Mouse (Mus musculus) testis, postnatal 10 days (tissue): ENCODE results near the gene Eri2.
"Not testable (repeated sequence)": the region's sequence is repeated elsewhere in the genome, so short reads cannot be mapped to it uniquely, and the experiment has no call there.

ENCODE experiments used
- DNase-seq: peaks from one replicate; pipeline ENCODE4 v3.0.0; 2021; ENCODE audit warnings: low spot score

The Eri2 gene

DNA sequence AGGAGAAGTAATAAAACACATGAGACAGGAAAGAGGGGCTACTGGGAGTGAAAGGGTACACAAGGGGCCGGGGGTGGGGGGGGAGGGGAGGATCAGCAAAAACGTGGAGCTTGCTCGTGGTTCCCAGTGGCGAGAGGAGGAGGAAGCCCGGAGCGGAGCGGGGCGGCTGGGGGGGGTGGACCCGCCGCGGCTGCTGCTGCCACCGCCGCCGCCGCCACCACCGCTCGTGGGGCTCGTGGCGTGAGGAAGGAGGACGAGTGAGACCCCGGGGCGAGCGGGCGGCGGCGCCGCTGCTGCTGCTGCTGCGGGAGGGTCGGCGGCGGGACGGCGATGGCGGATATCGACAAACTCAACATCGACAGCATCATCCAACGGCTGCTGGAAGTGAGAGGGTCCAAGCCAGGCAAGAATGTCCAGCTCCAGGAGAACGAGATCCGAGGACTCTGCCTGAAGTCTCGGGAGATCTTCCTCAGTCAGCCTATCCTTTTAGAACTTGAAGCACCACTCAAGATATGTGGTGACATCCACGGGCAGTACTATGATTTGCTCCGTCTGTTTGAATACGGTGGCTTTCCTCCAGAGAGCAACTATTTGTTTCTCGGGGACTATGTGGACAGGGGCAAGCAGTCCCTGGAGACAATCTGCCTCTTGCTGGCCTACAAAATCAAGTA is 53.9 kb downstream of the Eri2 start:
- DNase-seq: not testable (repeated sequence)

DNA sequence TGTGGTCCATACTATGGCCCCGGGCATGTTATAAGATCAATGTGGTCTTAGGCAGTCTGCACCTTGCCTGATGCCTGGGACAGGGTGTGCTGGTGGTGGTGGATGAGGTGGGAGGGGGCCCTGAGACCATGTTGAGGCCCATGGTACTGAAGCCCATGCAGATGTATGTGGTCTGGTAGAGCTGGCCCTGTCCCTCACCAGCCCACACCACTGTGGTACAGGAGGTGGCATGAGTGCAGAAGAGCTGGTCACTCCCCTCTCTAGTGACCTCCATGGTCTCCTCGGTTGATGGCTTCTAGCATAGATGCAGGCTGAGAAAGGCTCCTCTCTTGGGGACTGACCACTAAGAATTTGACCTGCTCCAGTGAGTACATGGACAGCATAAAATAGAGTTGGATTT is 55.0 kb downstream of the Eri2 start:
- no peak for DNase-seq

DNA sequence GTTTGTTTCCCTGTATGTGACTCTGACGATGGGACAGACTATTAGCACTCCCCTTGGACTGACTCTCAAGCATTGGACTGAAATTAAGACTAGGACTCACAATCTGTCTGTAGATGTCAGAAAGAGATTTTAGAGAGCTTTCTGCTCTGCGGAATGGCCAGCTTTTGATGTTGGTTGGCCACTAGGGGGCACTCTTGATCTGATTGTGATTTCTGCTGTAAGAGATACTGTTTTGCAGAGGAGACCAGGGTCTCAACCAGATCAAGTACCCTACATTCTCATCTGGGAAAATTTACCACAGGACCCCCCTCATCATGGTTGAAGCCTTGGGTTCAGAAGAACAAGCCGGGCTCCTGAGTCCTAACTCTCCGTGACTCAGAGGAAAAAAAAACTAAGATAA is 62.6 kb downstream of the Eri2 start:
- not testable (repeated sequence) for DNase-seq

DNA sequence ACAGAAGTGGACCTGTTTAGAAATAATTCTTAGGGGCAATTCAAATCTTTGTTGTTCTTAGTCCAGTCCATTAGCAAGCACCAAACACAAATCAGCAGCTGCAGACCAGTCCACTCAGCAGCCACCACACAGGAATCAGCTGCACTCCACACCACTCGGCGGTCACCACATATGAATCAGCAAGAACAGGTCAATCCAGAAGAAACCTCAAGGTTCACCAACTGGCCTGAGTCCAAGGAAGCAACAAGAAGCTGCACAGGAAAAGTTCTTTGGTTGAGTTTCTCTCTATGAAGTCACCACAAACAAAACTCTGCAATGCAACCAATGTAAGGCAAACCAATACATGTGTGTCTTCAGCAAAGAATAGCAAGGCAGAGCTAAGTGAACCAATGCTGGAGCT is 66.2 kb downstream of the Eri2 start:
- no peak for DNase-seq

DNA sequence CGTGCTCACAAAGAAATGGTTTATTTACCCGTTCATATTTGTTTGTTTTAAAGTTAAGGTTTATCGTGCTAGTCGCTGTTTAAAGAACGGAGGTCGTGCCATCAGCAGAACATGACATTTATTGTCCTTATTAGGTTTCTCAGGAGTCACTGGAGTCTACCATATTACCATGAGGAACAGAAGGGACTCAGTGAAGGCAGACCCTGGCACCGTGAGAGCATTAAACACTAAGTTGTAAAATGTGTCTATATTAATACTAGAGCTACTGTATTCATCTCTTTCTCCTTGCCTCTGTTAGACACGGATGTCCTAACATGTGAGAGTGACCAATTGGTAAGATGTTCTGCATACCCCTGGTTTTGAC is 72.9 kb downstream of the Eri2 start:
- peak; percentile 50 for DNase-seq

DNA sequence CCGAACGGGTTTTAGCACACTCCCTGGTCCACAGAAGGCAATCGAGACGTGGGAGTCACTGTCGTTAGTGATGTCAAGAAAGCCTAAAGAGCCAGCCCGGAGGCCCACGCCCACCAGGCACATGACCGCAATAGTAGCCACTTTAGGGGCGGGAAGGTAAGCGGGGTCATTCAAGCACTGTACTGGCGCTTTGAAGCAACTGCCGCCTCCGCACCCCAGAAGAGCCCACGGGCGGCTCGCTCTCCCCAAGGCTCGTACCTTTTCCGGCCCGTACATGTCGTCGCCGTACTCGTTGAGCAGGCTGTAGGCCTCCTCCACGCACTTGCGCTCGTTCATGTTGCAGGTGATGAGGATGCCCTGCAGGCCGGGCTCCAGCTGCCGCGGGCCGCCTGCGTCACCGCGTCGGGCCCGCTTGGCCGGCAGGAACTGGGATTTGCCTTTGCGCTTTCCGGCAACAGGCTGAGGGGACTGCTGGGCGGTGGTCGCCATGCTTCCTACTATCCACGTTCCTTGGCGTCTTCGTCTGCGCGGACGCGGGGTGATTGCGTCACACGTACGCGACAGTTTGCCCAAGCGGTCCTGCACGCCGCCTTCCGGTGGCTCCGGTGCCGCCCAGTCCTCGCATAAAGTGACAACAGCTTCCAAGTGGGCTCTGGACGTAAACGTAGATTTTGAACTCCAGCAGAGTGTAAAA is 73.5 kb downstream of the Eri2 start, which contains the start of gene Thumpd1:
Thumpd1 (minus strand) TSS at position 546 of the 694 bp plus-strand sequence.
- peak; percentile 98 for DNase-seq
